Mouse (Mus musculus) limb, embryonic 15.5 days (tissue): Measurements from ENCODE around the gene Ppp2r3a. TPM values are rescaled to one million over a fixed set of nuclear protein-coding genes. Genes with fewer than 3 reads are reported as not detected.

ENCODE experiments used
- ATAC-seq: fragments of 200-750 bp; cut with Nextera tagmentation; 2 replicates; pipeline ENCODE4 v1.8.0; 2017; ENCODE audit warnings: low read depth, moderate TSS enrichment; ENCODE audit not compliant: insufficient number of reproducible peaks, low FRiP score, low TSS enrichment
- H3K27ac ChIP-seq: fragments of 300-500 bp; sonication (generic); 2 replicates; pipeline ENCODE4 v1.5.1; 2015; ENCODE audit warnings: moderate library complexity, mild to moderate bottlenecking, inconsistent platforms
- H3K27me3 ChIP-seq: fragments of 300-500 bp; sonication (generic); 2 replicates; pipeline ENCODE4 v1.6.1; 2015; ENCODE audit warnings: inconsistent platforms
- H3K36me3 ChIP-seq: fragments of 300-500 bp; sonication (generic); 2 replicates; pipeline ENCODE4 v1.6.1; 2015; ENCODE audit warnings: inconsistent platforms
- H3K4me1 ChIP-seq: fragments of 300-500 bp; sonication (generic); 2 replicates; pipeline ENCODE4 v1.6.1; 2015; ENCODE audit warnings: inconsistent platforms
- H3K4me2 ChIP-seq: fragments of 300-500 bp; sonication (generic); 2 replicates; pipeline ENCODE4 v1.6.1; 2015; ENCODE audit warnings: mild to moderate bottlenecking, inconsistent platforms
- H3K4me3 ChIP-seq: fragments of 300-500 bp; sonication (generic); 2 replicates; pipeline ENCODE4 v1.5.1; 2015; ENCODE audit warnings: mild to moderate bottlenecking, inconsistent platforms
- H3K9ac ChIP-seq: fragments of 300-500 bp; sonication (generic); 2 replicates; pipeline ENCODE4 v1.6.1; 2015; ENCODE audit warnings: inconsistent platforms
- H3K9me3 ChIP-seq: fragments of 300-500 bp; sonication (generic); 2 replicates; pipeline ENCODE4 v1.6.1; 2016; ENCODE audit warnings: inconsistent platforms
- WGBS: fragments of 180-500 bp; shearing (Covaris S2); methylation state at CpG from one replicate; pipeline ENCODE4 v1.1.7; 2015; 5-methylcytosine and 5-hydroxymethylcytosine counted together
- polyA plus RNA-seq: library from polyadenylated mRNA; unstranded; fragments of >200 nt; fragmentation: Nextera tagmentation; extraction: Ambion mirVana; gene quantifications from 2 replicates; pipeline ENCODE4 v1.2.1, GENCODE M21; 2015

Gene Ppp2r3a
- polyA plus RNA-seq, 1 experiment from 2014 or later: 17.3 TPM

DNA sequence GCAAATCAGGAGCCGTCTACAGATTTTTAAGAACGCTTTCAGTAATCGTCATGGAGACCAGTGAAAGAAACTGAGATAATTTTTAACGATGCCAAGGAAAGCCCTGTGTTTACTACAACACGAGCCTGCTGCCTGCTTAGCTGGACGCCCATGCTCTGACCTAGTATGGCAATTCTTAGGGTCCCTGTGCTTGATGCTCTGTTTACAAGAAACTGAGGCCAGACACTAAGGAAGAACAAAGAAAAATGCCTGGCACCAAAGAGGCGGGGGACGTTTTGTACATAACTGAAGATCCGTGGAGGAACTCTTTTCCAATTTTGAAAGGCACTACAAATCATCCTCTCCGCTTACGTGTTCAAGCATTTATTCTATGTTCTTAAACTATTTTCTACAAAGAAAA lies 1.1 kb downstream of the Ppp2r3a start:
- Histone ChIP-seq H3K4me3 (peak overlapping the region; percentile 80), H3K9me3 (no peaks in the 10 kb centered on the region), H3K27ac (peak overlapping the region; percentile 99), H3K4me2 (peak overlapping the region; percentile 61), H3K4me1 (peaks cover 8% of the 10 kb centered on the region; the same call in 1 of the 2 replicates), H3K27me3 (no peaks in the 10 kb centered on the region), H3K36me3 (no peaks in the 10 kb centered on the region), H3K9ac (peak overlapping the region; percentile 79; the same call in 1 of the 2 replicates)
- WGBS: 5% methylated on average over 11 of the region's 11 CpGs
- no peak for ATAC-seq

DNA sequence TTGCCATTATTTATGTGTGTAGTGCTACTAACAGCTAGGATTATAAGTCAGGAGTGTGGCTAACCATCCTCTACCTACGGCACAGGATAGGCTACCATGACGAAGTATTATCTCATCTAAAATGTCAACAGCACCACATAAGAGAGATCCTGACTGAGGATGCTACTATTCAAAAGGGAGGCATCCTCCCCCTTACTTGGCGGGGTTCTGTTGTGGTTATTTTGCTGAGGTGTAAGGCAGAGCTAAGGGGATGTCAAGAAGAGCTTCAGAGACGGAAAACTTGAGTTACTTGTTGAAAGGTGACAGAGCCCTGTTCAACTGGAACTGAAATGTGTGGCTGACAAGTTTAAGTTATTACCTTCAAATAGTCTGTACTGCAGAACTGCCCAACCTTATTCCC lies 2.0 kb downstream of the Ppp2r3a start:
- Histone ChIP-seq H3K36me3 (no peaks in the 10 kb centered on the region), H3K9me3 (no peaks in the 10 kb centered on the region), H3K27me3 (no peaks in the 10 kb centered on the region), H3K4me1 (peaks cover 8% of the 10 kb centered on the region; the same call in 1 of the 2 replicates), H3K9ac (no peak overlapping the region), H3K4me3 (0 out of 2 replicates have a peak overlapping the region, but pooled peaks have one; percentile 80), H3K27ac (no peak overlapping the region), H3K4me2 (0 out of 2 replicates have a peak overlapping the region, but pooled peaks have one; percentile 61)
- ATAC-seq: no peak
- 78% methylated on average over 4 of the region's 4 CpGs for WGBS

DNA sequence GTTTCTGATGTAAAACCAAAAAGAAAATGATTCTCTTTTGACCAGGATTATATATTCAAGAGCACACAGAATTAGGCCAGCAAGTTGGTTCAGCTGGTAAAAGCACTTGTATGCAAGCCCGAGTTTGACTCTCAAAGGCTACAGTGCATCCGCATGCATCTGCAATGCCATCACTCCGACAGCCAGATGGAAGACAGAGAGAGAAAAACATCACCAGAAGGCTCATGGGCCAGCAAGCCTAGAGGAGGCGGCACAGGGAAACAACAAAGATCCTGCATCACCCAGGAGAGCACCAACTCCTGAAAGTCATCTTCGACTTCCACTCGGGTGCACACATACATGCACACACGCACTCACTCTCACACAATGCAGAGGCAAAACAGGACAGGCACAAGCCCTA lies 4.1 kb downstream of the Ppp2r3a start:
- Histone ChIP-seq H3K9ac (no peak overlapping the region), H3K27me3 (no peaks in the 10 kb centered on the region)
- 79% methylated on average over 7 of the region's 7 CpGs for WGBS

DNA sequence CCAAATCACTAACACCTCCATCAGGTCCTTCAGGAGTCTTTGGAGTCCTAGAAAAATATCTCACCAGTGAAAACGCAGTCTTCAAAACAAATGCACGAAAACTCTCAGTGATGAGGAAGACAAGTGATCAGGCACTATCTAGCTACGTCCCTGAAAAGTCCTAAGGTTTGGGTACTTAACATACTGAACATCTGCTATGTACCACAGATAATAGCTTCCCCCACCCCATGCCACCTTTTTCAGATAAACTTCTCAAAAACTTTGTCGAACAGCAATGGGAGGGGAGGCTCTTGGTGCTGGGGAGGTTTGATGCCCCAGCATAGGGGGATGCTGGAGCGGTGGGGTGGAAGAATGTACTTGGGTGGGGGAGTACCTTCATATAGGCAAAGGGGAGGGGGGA lies 6.1 kb downstream of the Ppp2r3a start:
- Histone ChIP-seq H3K36me3 (no peaks in the 10 kb centered on the region), H3K4me3 (no peak overlapping the region), H3K4me2 (no peak overlapping the region), H3K9me3 (no peaks in the 10 kb centered on the region), H3K27ac (no peak overlapping the region), H3K27me3 (no peaks in the 10 kb centered on the region), H3K4me1 (peaks cover 7% of the 10 kb centered on the region; the same call in 1 of the 2 replicates), H3K9ac (no peak overlapping the region)
- ATAC-seq: no peak
- WGBS: 92% methylated on average over 5 of the region's 5 CpGs

More for the DNA sequence above, 4.1 kb downstream of the Ppp2r3a start:
- Histone ChIP-seq H3K4me2 (no peak overlapping the region), H3K9me3 (no peaks in the 10 kb centered on the region), H3K36me3 (no peaks in the 10 kb centered on the region), H3K4me3 (no peak overlapping the region), H3K4me1 (peaks cover 8% of the 10 kb centered on the region; the same call in 1 of the 2 replicates), H3K27ac (no peak overlapping the region)
- no peak for ATAC-seq

DNA sequence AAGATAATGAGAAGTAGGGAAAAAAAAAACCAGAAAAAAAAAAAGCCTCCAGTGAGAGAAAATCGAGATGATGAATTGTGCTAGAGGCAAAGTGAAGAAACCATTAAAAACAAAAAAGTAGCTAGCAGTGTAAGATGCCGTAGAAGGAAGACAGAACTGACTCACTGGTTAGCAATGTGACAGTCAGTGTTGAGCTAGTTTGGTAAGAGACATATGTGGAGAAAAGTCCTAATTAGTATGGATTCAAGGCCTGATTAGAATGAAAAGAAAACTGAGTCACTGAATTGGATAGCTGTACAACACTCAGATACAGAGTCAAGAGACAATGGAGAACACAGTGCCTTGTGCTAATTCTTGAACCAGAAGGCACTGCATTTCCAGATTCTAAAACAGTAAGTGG lies 7.9 kb downstream of the Ppp2r3a start:
- Histone ChIP-seq H3K9ac (no peak overlapping the region), H3K4me3 (no peak overlapping the region), H3K27me3 (no peaks in the 10 kb centered on the region), H3K9me3 (no peaks in the 10 kb centered on the region), H3K36me3 (no peaks in the 10 kb centered on the region), H3K4me1 (no peaks in the 10 kb centered on the region), H3K27ac (no peak overlapping the region), H3K4me2 (no peak overlapping the region)
- WGBS: 51% methylated on average over 2 of the region's 2 CpGs
- no peak for ATAC-seq

DNA sequence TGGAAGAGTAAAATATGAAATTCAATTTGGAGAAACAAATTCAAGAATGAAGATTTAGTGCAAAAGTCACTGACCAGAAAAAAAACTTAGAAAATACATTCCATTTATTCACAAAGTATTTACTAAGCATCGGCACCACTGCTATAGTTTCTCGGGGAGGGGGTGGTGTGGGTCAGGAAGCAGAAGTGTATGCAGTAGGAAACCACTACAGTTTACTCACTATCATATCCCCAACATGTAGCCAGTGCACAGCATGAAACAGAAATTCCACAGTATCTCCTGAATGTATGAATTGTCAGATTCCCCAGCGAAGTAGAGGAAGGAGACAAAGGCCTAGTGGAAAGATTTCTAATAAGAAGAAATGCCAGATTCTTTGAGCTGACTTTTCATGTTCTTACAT lies 11.4 kb downstream of the Ppp2r3a start:
- Histone ChIP-seq H3K9me3 (no peaks in the 10 kb centered on the region), H3K27ac (no peak overlapping the region), H3K4me2 (no peak overlapping the region), H3K36me3 (no peaks in the 10 kb centered on the region), H3K27me3 (no peaks in the 10 kb centered on the region), H3K4me3 (no peak overlapping the region), H3K4me1 (no peaks in the 10 kb centered on the region), H3K9ac (no peak overlapping the region)
- 79% methylated on average over 3 of the region's 3 CpGs for WGBS
- ATAC-seq: no peak

DNA sequence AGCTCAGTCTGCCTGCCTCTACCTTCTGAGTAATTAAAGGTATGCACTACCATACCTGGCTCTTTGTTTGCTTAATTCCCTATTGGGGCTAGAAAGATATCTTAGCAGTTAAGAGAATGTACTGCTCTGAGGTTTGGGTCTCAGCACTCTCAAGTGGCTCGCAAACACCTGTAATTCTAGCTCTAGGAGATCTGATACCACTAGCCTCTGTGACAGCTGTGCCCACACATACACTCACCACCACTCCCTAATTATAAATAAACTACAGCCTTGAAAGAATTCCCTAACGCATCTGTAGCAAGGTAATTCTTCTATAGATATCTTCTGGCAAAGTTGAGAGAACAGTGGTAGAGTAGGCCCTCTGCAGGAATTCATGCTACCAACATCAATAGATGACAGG lies 15.8 kb downstream of the Ppp2r3a start:
- WGBS: 71% methylated on average over 2 of the region's 2 CpGs
- Histone ChIP-seq H3K4me3 (no peak overlapping the region), H3K4me1 (no peaks in the 10 kb centered on the region), H3K27me3 (no peaks in the 10 kb centered on the region), H3K27ac (no peak overlapping the region), H3K36me3 (peaks cover 4% of the 10 kb centered on the region; the same call in 1 of the 2 replicates), H3K9ac (no peak overlapping the region), H3K9me3 (no peaks in the 10 kb centered on the region), H3K4me2 (no peak overlapping the region)
- no peak for ATAC-seq

DNA sequence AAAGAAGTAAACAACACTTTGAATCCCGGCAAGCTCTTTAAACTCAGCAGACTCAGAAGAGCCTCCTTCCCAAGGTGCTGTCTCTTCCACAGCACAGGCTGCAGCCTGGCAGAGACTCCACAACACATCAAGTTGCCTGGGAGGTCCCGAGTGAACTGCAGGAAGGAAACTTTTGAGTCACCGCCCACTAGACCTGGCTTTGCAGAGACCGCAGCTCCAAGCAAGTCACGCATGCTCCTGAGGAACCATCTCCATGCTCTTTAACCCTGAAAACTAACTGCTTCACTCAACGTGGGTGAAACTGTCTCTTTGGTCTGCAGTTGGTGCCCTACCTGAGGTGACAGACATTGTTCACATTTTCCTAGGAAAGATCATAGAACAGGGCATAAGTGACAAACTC lies 19.6 kb downstream of the Ppp2r3a start:
- no peaks in the 10 kb centered on the region for H3K27me3 ChIP-seq
- H3K36me3 ChIP-seq: peaks cover 4% of the 10 kb centered on the region; the same call in 1 of the 2 replicates
- no peak for ATAC-seq
- no peaks in the 10 kb centered on the region for H3K4me1 ChIP-seq
- H3K4me2 ChIP-seq: no peak overlapping the region
- H3K4me3 ChIP-seq: no peak overlapping the region
- no peaks in the 10 kb centered on the region for H3K9me3 ChIP-seq
- no peak overlapping the region for H3K9ac ChIP-seq
- no peak overlapping the region for H3K27ac ChIP-seq
- 52% methylated on average over 6 of the region's 6 CpGs for WGBS

DNA sequence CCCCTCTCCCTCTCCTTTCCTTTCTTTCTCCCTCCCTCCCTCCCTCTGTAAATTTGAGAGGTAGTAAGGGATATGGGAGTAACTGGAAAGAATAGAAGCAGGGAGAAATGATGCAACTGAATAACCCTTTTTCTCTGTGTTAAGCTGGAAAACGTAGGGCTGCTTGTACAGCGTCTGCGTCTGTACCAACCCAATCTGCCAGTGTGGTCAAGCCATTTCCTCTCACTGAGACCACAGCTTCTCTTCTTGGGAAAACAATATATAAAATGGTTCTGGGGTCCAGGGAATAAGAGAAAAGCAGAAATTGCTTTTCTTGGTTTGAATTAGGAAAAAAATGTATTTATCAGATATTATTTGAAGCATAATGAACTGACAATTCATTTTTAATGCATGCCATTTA lies 21.6 kb downstream of the Ppp2r3a start:
- WGBS: 87% methylated on average over 3 of the region's 3 CpGs
- Histone ChIP-seq H3K36me3 (peaks cover 4% of the 10 kb centered on the region; the same call in 1 of the 2 replicates), H3K4me2 (no peak overlapping the region), H3K4me1 (no peaks in the 10 kb centered on the region), H3K27ac (no peak overlapping the region), H3K9me3 (no peaks in the 10 kb centered on the region), H3K27me3 (no peaks in the 10 kb centered on the region), H3K4me3 (no peak overlapping the region), H3K9ac (no peak overlapping the region)
- no peak for ATAC-seq

DNA sequence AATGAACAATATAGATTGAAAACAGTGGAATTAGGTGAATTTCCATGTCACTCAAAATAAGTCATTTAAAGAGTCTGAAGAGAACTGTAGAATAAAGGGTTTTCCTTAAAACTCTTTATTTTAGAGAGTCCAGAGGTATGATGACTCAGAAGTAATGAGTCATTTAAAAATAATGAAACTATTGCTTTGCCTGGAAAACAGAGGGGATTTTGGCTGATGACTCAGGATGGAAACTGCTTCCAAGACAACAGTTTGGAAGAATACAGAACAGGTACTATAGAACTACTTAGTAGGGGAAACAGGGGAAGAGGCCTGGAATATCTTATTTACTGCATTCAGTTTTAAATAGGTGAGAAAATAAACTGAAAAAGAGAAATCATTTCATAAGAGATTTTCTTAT lies 22.7 kb downstream of the Ppp2r3a start:
- H3K9me3 ChIP-seq: no peaks in the 10 kb centered on the region
- ATAC-seq: no peak
- H3K27ac ChIP-seq: no peak overlapping the region
- no peak overlapping the region for H3K4me3 ChIP-seq
- no peak overlapping the region for H3K4me2 ChIP-seq
- no peak overlapping the region for H3K9ac ChIP-seq
- H3K36me3 ChIP-seq: peaks cover 4% of the 10 kb centered on the region; the same call in 1 of the 2 replicates
- no peaks in the 10 kb centered on the region for H3K4me1 ChIP-seq
- H3K27me3 ChIP-seq: no peaks in the 10 kb centered on the region

DNA sequence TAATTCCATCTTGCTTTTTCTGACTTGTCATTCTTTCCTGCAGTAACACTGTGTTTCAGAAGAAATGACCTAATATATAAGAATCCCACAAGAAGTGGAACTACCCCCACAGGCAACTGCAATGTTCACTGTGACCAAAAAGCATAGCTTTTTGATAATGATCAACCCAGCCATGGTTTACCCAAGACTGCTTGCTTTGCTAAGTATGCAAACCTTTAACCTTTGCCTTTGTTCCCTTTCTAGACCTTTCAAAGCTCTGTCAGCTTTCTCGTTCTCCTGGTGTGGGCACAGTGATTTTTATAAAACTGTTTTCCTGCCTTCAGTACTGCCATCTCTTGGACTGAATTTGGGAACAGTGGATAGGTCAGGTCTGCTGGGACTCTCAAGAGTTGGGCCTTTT lies 43.6 kb downstream of the Ppp2r3a start:
- WGBS: 74% methylated on average over 1 of the region's 1 CpGs
- no peak for ATAC-seq
- no peak overlapping the region for H3K4me2 ChIP-seq
- no peak overlapping the region for H3K4me3 ChIP-seq
- no peaks in the 10 kb centered on the region for H3K9me3 ChIP-seq
- H3K36me3 ChIP-seq: 0 out of 2 replicates have a peak, but pooled peaks cover 10% of the 10 kb centered on the region
- H3K27ac ChIP-seq: no peak overlapping the region
- 0 out of 2 replicates have a peak, but pooled peaks cover 2% of the 10 kb centered on the region for H3K4me1 ChIP-seq
- H3K27me3 ChIP-seq: no peaks in the 10 kb centered on the region
- no peak overlapping the region for H3K9ac ChIP-seq

DNA sequence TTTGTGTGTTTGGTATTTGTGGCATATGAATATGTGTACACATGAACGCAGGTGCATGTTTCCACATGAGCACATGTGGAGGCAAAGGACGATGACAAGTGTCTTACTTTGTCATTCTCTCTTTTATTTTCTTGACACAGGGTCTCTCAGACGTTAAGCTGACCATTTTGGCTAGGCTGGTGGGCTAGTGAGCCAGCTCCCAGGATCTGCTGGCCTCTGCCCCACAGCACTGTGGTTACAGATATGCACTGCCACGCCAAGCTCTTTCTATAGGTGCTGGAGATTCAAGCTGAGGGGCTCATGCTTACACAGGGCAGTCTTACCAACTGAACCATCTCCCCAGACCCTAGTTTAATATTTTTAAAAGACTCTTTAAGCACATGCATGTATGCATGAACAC lies 45.1 kb downstream of the Ppp2r3a start:
- H3K36me3 ChIP-seq: 0 out of 2 replicates have a peak, but pooled peaks cover 2% of the 10 kb centered on the region
- 82% methylated on average over 4 of the region's 4 CpGs for WGBS
- no peaks in the 10 kb centered on the region for H3K9me3 ChIP-seq
- no peaks in the 10 kb centered on the region for H3K27me3 ChIP-seq
- no peak for ATAC-seq
- 0 out of 2 replicates have a peak, but pooled peaks cover 2% of the 10 kb centered on the region for H3K4me1 ChIP-seq
- H3K4me3 ChIP-seq: no peak overlapping the region
- no peak overlapping the region for H3K4me2 ChIP-seq
- no peak overlapping the region for H3K27ac ChIP-seq
- H3K9ac ChIP-seq: no peak overlapping the region

DNA sequence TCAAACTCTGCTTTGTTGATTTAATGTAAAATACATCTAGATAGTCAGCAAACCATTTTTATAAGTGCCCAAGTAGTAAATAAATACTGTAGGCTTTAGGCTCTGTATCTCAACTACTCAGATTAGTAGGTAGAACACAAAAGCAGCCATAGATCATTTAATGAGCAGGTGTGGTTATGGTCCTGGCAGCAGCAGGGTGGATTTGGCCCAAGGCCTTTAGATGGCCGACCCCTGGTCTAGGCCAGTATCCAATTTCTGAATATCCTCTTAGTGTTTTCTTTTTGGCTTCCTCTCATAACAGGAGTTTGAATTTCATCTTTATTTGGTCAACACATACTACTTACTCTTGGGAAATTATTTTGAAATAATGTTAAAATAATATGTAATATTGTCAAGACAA lies 46.4 kb downstream of the Ppp2r3a start:
- 0 out of 2 replicates have a peak, but pooled peaks cover 2% of the 10 kb centered on the region for H3K36me3 ChIP-seq
- no peaks in the 10 kb centered on the region for H3K27me3 ChIP-seq
- no peak overlapping the region for H3K4me2 ChIP-seq
- H3K4me3 ChIP-seq: no peak overlapping the region
- ATAC-seq: no peak
- no peak overlapping the region for H3K27ac ChIP-seq
- no peaks in the 10 kb centered on the region for H3K9me3 ChIP-seq
- H3K9ac ChIP-seq: no peak overlapping the region
- peaks cover 8% of the 10 kb centered on the region; the same call in 1 of the 2 replicates for H3K4me1 ChIP-seq
- WGBS: 30% methylated on average over 1 of the region's 1 CpGs
